In the genomic region with DNA sequence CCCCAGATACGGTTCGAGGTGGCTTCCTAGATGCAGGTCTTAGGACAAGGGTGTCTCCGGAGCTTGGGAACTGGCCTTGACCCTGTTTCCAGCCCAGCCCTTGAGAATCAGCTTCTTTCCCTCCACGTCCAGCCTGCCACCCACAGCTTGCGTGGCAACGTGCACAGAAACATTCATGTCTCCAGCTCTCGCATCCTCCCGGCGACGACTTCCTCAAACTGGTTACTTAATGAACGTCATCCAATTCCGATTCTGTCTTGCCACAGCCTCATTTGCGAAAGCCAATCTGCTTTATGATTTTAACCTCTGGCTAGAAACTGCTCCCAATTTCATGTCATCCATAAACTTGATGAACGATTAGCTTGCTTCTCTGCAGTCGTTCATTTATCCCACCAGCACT, we compare ENCODE assay signal across 16 mouse cellular contexts. TPM values are rescaled to one million over a fixed set of nuclear protein-coding genes. Genes with fewer than 3 reads are reported as not detected.
DNase-seq lines count a peak whose midpoint lies in the region; ATAC-seq and TF ChIP-seq lines count a peak whose summit lies in the region.
"Had no signal": no experiment of that assay in that cellular context is flagged by ENCODE, and none has a peak within 500 bp of the region (broad histone marks: within the 10 kb centered on the region; RNA-seq: fewer than 3 reads in every experiment).

No protein-coding gene starts in this region.

- peak overlapping the region; percentile 76; the same call in 1 of the 2 replicates for H3K27ac ChIP-seq in lung, embryonic 14.5 days (ENCODE audit: low read depth)
- H3K27ac ChIP-seq in bone marrow macrophage, adult 2 months (ENCODE audit: insufficient read depth, low read depth, low read length) = no peak overlapping the region
- H3K27ac ChIP-seq in neural tube, embryonic 13.5 days (replicated peaks) = peak overlapping the region; percentile 80
- H3K27ac ChIP-seq: stomach, postnatal 0 days had no signal

- peak overlapping the region; percentile 49 for H3K4me2 ChIP-seq in lung, embryonic 14.5 days
- H3K4me2 ChIP-seq in neural tube, embryonic 13.5 days = 0 out of 2 replicates have a peak overlapping the region, but pooled peaks have one; percentile 4
- H3K4me2 ChIP-seq: midbrain, embryonic 11.5 days had no signal

- peak; percentile 13 for DNase-seq in embryo, embryonic 10.5 days (ENCODE audit: low spot score)
- DNase-seq in embryo, embryonic 11 days = no peak
- peak; percentile 50 for DNase-seq in lung, embryonic 14.5 days
- DNase-seq in lung, postnatal 10 days = no peak
- DNase-seq in spleen, adult 12 weeks (ENCODE audit: low spot score) = no peak
- DNase-seq in gastrocnemius, postnatal 4 days (ENCODE audit: low spot score in 2 of 2) = no peak
- DNase-seq: adrenal gland, postnatal 10 days; cerebellum, adult 18-20 months; heart, postnatal 36 days; liver, postnatal 0 days had no signal

- no peak for TF ChIP-seq POLR2A in bone marrow macrophage, adult 2 months (IDR thresholded peaks at IDR 0.05; ENCODE audit: borderline replicate concordance, low read depth, low read length)

- ATAC-seq in lung, embryonic 14.5 days (ENCODE audit: insufficient read depth) = no peak
- ATAC-seq in neural tube, embryonic 13.5 days (ENCODE audit: low read depth) = peak; percentile 19; the same call in 1 of the 2 replicates
- ATAC-seq: intestine, postnatal 0 days; liver, postnatal 0 days had no signal

- WGBS in lung, embryonic 14.5 days = 45% methylated on average over 15 of the region's 15 CpGs
- WGBS in neural tube, embryonic 13.5 days = 53% methylated on average over 15 of the region's 15 CpGs

- H3K27me3 ChIP-seq in lung, embryonic 14.5 days (ENCODE audit: insufficient read depth, low read length) = no peaks in the 10 kb centered on the region
- no peaks in the 10 kb centered on the region for H3K27me3 ChIP-seq in neural tube, embryonic 13.5 days

- H3K9me3 ChIP-seq in lung, embryonic 14.5 days (ENCODE audit: low read depth, low read length) = no peaks in the 10 kb centered on the region
- no peaks in the 10 kb centered on the region for H3K9me3 ChIP-seq in neural tube, embryonic 13.5 days

- no peaks in the 10 kb centered on the region for H3K36me3 ChIP-seq in lung, embryonic 14.5 days (ENCODE audit: insufficient read depth)
- no peaks in the 10 kb centered on the region for H3K36me3 ChIP-seq in neural tube, embryonic 13.5 days

- no peak for TF ChIP-seq CTCF in lung, embryonic 14.5 days (IDR thresholded peaks at IDR 0.05; ENCODE audit: low read depth)
- TF ChIP-seq CTCF in bone marrow macrophage, adult 2 months (IDR thresholded peaks at IDR 0.05; ENCODE audit: low read depth, low read length) = no peak

- H3K4me3 ChIP-seq in lung, embryonic 14.5 days (ENCODE audit: low read depth, low read length) = no peak overlapping the region
- 0 out of 2 replicates have a peak overlapping the region, but pooled peaks have one; percentile 17 for H3K4me3 ChIP-seq in bone marrow macrophage, adult 2 months (ENCODE audit: insufficient read depth, low read length)
- no peak overlapping the region for H3K4me3 ChIP-seq in neural tube, embryonic 13.5 days

- peaks cover 10% of the 10 kb centered on the region for H3K4me1 ChIP-seq in lung, embryonic 14.5 days (ENCODE audit: insufficient read depth)
- H3K4me1 ChIP-seq in bone marrow macrophage, adult 2 months (ENCODE audit: control insufficient read depth, insufficient read depth, low read length) = no peaks in the 10 kb centered on the region
- peaks cover 30% of the 10 kb centered on the region for H3K4me1 ChIP-seq in neural tube, embryonic 13.5 days (replicated peaks)

- no peak overlapping the region for H3K9ac ChIP-seq in lung, embryonic 14.5 days
- H3K9ac ChIP-seq in neural tube, embryonic 13.5 days = 0 out of 2 replicates have a peak overlapping the region, but pooled peaks have one; percentile 50
- H3K9ac ChIP-seq: liver, postnatal 0 days had no signal

RNA-seq across cellular contexts. Expression of a gene that starts 49.4 kb away (rescaled TPM):
- polyA plus RNA-seq in lung, embryonic 14.5 days (2014; fragmentation: Nextera tagmentation; extraction: Ambion mirVana) = 6.5 and 8.7 TPM in 2 replicates
- 52.0 and 67.7 TPM in 2 replicates for polyA plus RNA-seq in bone marrow macrophage, adult 2 months (2012; ENCODE audit: insufficient read depth, insufficient read length, missing spikeins)
- 69.2 and 80.8 TPM in 2 replicates for polyA plus RNA-seq in neural tube, embryonic 13.5 days (2015; fragmentation: Nextera tagmentation; extraction: Ambion mirVana)
- total RNA-seq in gastrocnemius, postnatal 4 days (2021) = 10 to 100 TPM; 27.8 to 28.0 TPM

RNA-seq across cellular contexts. Expression of a gene that starts 54.7 kb away (rescaled TPM):
- polyA plus RNA-seq in lung, embryonic 14.5 days (2014; fragmentation: Nextera tagmentation; extraction: Ambion mirVana) = not detected in 2 replicates
- polyA plus RNA-seq in bone marrow macrophage, adult 2 months (2012; ENCODE audit: insufficient read depth, insufficient read length, missing spikeins) = not detected in 2 replicates
- not detected in 2 replicates for polyA plus RNA-seq in neural tube, embryonic 13.5 days (2015; fragmentation: Nextera tagmentation; extraction: Ambion mirVana)
- not detected for total RNA-seq in gastrocnemius, postnatal 4 days (2021)
- total RNA-seq: heart, postnatal 36 days had no signal
- polyA plus RNA-seq: intestine, postnatal 0 days; liver, postnatal 0 days; midbrain, embryonic 11.5 days; small intestine, adult 2 months; stomach, postnatal 0 days had no signal

Comparison
In these comparisons a context has a peak if more than half of its experiments do, and no peak if none do; other contexts are left out.
1. DNase-seq: peak in embryo, embryonic 10.5 days (single experiment) and lung, embryonic 14.5 days (single experiment); none in embryo, embryonic 11 days (single experiment), lung, postnatal 10 days (single experiment), spleen, adult 12 weeks (single experiment) and gastrocnemius, postnatal 4 days (0 of 2).